Mouse (Mus musculus) testis, adult 2 months (tissue): ENCODE data around the gene Cadm2. TPM values are rescaled to one million over a fixed set of nuclear protein-coding genes. Genes with fewer than 3 reads are reported as not detected.

Source experiments
- H3K27ac ChIP-seq: fragments of 200-500 bp; 2 replicates; pipeline ENCODE4 v1.5.1; 2012; ENCODE audit warnings: low read depth, low read length; ENCODE audit not compliant: control insufficient read depth, insufficient read depth
- H3K27me3 ChIP-seq: fragments of 200-500 bp; 2 replicates; pipeline ENCODE4 v1.6.1; 2012; ENCODE audit warnings: mild to moderate bottlenecking, low read length, moderate library complexity; ENCODE audit not compliant: control insufficient read depth, insufficient read depth
- H3K36me3 ChIP-seq: fragments of 200-500 bp; 2 replicates; pipeline ENCODE4 v1.6.1; 2012; ENCODE audit warnings: mild to moderate bottlenecking, low read length; ENCODE audit not compliant: control insufficient read depth, insufficient read depth
- H3K4me1 ChIP-seq: fragments of 200-500 bp; 2 replicates; pipeline ENCODE4 v1.6.1; 2012; ENCODE audit warnings: low read length; ENCODE audit not compliant: control insufficient read depth, insufficient read depth
- H3K4me3 ChIP-seq: fragments of 200-500 bp; 2 replicates; pipeline ENCODE4 v1.5.1; 2012; ENCODE audit warnings: low read depth, mild to moderate bottlenecking, low read length, moderate library complexity, mixed read lengths; ENCODE audit not compliant: control insufficient read depth
- CTCF ChIP-seq: fragments of 200-500 bp; IDR thresholded peaks from 2 replicates; pipeline ENCODE4 v1.5.1; 2012; ENCODE audit warnings: low read depth, mild to moderate bottlenecking, inconsistent platforms, low read length, moderate library complexity; ENCODE audit not compliant: control insufficient read depth, insufficient read depth, insufficient replicate concordance
- POLR2A ChIP-seq: fragments of 200-500 bp; IDR thresholded peaks from 2 replicates; pipeline ENCODE4 v1.6.1; 2012; ENCODE audit warnings: low read depth, mild to moderate bottlenecking, inconsistent platforms, low read length, moderate library complexity; ENCODE audit not compliant: control insufficient read depth
- polyA plus RNA-seq: library from polyadenylated mRNA; depleted of rRNA; stranded (reverse); fragments of >200 nt; gene quantifications from 2 replicates; pipeline ENCODE4 v1.2.3, GENCODE M21; 2012

Gene Cadm2
- polyA plus RNA-seq, 1 experiment = 3.3 TPM

DNA sequence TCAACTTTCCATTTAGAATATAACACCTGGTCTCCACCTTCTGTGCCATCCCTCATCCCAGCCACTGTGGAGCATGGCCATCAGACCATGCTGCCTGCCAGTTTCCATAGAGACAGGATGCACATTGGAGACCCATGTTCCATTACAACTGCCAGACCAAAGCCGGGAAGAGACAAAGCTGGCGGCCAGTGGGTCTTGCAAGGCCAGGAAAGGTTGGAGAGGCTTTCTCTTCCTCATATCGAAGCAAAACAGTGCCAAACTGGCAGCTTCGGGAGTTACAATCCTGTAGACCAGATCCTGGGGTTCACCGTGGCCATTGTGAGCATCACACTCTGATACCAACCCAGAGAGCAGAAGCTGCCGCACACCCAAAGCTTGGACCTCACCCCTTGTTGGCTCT lies 728.3 kb downstream of the Cadm2 start:
- Histone ChIP-seq H3K4me3 (peak overlapping the region; percentile 90), H3K36me3 (no peaks in the 10 kb centered on the region), H3K27ac (peak overlapping the region; percentile 87), H3K27me3 (no peaks in the 10 kb centered on the region), H3K4me1 (peaks cover 3% of the 10 kb centered on the region)
- TF ChIP-seq POLR2A (peak; percentile 48; the same call in 1 of the 2 replicates), CTCF (no peak)

DNA sequence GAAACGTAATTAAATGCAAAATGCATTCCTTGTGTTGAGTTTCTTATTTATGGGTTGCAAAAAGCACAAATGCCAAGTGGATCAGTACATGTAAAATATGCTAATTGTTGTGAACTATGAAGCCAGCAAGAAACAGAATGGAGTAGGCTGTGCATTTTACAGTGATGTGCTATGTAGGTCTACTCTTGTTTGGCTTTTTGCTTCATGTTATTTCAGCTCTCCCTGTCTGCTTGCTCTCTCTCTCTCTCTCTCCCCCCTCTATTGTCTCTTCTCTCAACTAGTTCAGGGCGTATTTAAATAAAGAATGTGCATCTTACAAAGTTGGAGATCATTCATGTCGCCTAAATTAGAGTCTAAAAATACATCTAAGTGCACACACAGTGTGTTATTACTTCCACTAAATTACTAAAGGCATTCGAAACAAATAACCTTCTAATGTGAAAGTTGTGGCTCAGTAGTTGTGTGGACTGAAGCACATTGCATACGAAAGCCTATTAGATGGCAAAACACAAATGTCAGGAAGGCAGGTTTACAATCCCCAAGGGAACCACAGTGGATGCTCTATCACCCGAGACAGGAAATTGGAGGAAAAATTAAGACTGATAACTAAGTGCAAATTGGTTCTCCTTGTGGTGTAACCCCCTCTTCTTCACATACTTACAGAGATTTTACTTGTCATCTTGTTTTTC lies 729.0 kb downstream of the Cadm2 start:
- no peaks in the 10 kb centered on the region for H3K36me3 ChIP-seq
- no peak overlapping the region for H3K27ac ChIP-seq
- H3K4me3 ChIP-seq = no peak overlapping the region; the same call in 1 of the 2 replicates
- TF ChIP-seq POLR2A = no peak
- TF ChIP-seq CTCF = no peak
- H3K4me1 ChIP-seq = peaks cover 3% of the 10 kb centered on the region
- no peaks in the 10 kb centered on the region for H3K27me3 ChIP-seq

DNA sequence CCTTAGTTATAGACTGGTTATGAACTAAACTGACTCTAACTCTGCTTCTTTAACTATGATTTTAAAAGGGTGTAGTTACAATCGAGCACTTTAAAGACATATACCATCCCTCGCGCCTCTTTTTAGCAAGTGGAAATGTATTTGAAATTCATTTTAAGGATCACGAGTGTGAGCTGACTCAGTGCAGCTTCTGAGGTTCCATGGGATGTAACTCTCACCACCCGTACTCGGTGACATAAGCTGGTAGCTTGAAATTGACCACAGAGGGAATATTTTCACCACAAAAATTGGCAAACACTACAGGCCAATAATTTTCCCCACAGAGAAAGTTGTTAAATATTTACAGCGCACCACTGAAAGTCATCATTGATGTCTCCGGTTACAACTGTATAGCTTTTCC lies 730.8 kb downstream of the Cadm2 start:
- H3K36me3 ChIP-seq = no peaks in the 10 kb centered on the region
- H3K4me3 ChIP-seq = no peak overlapping the region
- H3K4me1 ChIP-seq = peaks cover 3% of the 10 kb centered on the region
- TF ChIP-seq POLR2A = no peak
- no peak for TF ChIP-seq CTCF
- H3K27ac ChIP-seq = no peak overlapping the region
- no peaks in the 10 kb centered on the region for H3K27me3 ChIP-seq

DNA sequence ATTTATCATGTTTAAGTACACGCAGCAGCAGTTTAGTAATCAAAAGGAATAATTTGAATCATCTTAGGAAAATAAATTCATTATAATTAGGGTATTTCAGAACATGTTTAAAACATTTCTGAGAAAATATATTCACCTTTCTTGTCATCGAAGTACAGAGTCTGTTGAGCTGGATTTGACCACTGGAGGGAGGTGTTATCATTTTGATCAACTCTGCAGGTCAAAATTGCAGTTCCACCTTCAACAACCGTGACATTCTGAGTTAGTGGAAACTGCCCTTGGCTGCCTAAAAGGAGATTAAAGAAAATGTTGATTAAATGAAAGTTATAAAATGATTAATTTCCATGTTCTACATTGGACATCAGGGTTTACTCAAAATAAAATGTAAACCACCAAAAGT lies 738.1 kb downstream of the Cadm2 start:
- Histone ChIP-seq H3K4me1 (no peaks in the 10 kb centered on the region), H3K4me3 (no peak overlapping the region), H3K27ac (no peak overlapping the region), H3K36me3 (no peaks in the 10 kb centered on the region), H3K27me3 (no peaks in the 10 kb centered on the region)
- no peak for TF ChIP-seq CTCF
- TF ChIP-seq POLR2A = no peak

DNA sequence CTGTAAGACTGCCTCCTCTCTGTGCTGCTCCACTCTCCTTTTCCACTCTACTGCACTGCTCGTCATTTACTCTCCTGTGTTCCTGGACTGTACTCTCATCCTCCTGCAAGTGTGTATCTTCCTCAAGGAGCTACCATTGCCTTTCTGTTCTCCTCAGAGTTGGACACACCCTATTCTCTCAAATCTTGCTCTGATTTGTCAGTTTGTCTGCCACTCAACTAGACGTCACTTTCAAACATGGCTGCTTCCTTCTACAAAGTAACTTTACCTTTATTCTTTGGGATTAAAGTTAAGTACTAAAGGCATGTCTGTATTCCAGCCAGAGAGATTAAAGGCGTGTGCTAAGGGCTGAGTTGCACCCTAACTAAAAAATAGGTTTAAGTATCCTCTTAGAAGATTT lies 749.5 kb downstream of the Cadm2 start:
- Histone ChIP-seq H3K36me3 (no peaks in the 10 kb centered on the region), H3K4me3 (no peak overlapping the region), H3K27ac (no peak overlapping the region), H3K27me3 (no peaks in the 10 kb centered on the region), H3K4me1 (no peaks in the 10 kb centered on the region)
- TF ChIP-seq CTCF = no peak
- no peak for TF ChIP-seq POLR2A

DNA sequence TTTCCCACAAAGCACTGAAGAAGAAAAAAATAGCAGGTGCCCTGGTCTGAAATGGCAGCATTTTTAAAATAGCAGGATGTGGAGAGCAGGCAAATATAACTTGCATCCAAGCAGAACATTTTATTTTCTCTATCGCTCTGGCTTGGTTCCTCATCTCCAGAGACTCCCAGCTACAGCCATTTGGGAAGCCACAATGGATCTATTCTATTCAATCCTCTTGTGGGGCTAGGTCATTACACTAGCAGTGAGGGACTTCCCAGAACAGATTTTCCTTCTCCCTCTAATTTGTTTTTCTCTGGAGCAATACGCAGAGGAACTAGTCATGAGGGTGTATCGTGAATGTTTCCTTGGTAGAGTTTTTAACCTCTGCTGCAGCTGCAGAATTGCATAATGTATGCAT lies 769.7 kb downstream of the Cadm2 start:
- H3K27me3 ChIP-seq = no peaks in the 10 kb centered on the region
- TF ChIP-seq CTCF (no peak), POLR2A (no peak)
- no peak overlapping the region for H3K27ac ChIP-seq
- no peaks in the 10 kb centered on the region for H3K36me3 ChIP-seq
- no peaks in the 10 kb centered on the region for H3K4me1 ChIP-seq
- no peak overlapping the region for H3K4me3 ChIP-seq

DNA sequence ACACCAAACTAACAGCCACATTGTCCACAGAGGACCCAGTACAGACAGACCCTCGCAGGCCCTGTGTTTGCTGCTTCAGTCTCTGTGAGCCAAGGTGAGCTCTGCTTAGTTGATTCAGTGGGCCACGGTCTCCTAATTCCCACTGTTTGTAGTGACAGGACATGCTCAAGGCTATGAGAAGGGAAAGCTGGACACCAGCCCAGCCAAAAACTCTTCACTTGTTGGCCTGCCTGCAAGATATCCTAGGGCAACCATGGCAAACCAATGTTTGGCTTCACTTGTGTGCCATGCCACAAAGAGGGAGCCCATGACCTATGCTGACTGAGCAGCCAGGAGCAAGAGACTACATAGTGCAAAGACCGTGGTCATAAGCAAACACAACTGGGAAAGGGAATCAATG lies 795.8 kb downstream of the Cadm2 start:
- Histone ChIP-seq H3K27me3 (no peaks in the 10 kb centered on the region), H3K4me3 (no peak overlapping the region), H3K27ac (no peak overlapping the region), H3K4me1 (no peaks in the 10 kb centered on the region), H3K36me3 (no peaks in the 10 kb centered on the region)
- TF ChIP-seq POLR2A = no peak
- no peak for TF ChIP-seq CTCF
